Mouse (Mus musculus) CH12.LX (cell line): ENCODE measurements at regions not wholly inside any gene's neighbourhood (a gene's known extent, or its start where the extent isn't known, plus 50 kb on each side); places are given as distances from the start of the nearest gene placed in this dataset.

ENCODE experiments used
- DNase-seq: peaks from one replicate; pipeline ENCODE4 v3.0.0-alpha.2; 2013; ENCODE audit errors: extremely low read depth
- H3K27ac ChIP-seq: 2 replicates; pipeline ENCODE4 v1.5.1; 2012; ENCODE audit warnings: low read depth, mild to moderate bottlenecking, control low read depth, moderate library complexity; ENCODE audit not compliant: insufficient read depth
- H3K27me3 ChIP-seq: replicated peaks from 2 replicates; pipeline ENCODE3; 2012; ENCODE audit warnings: inconsistent platforms
- H3K36me3 ChIP-seq, 2 experiments: replicated peaks in 1 of 2; 2 replicates each; pipeline versions ENCODE3 to v1.6.1; 2012; ENCODE audit warnings: inconsistent platforms in 1 of 2, low read length in 1 of 2, mild to moderate bottlenecking in 1 of 2, mixed read lengths in 1 of 2, moderate library complexity in 1 of 2; ENCODE audit not compliant: control insufficient read depth in 1 of 2, insufficient read depth in 1 of 2
- H3K4me1 ChIP-seq, 2 experiments: 2 replicates each; pipeline ENCODE4 v1.6.1; 2012; ENCODE audit warnings: inconsistent platforms in 1 of 2, moderate library complexity in 1 of 2; ENCODE audit not compliant: insufficient read depth in 2 of 2, control insufficient read depth in 1 of 2
- H3K4me2 ChIP-seq: 2 replicates; pipeline ENCODE4 v1.6.1; 2012; ENCODE audit warnings: low read depth, mild to moderate bottlenecking, control low read depth; ENCODE audit not compliant: poor library complexity, insufficient read depth, severe bottlenecking
- H3K4me3 ChIP-seq, 3 experiments: fragments of 150-350 bp in 1 of 3; sonication (generic) in 1 of 3; replicated peaks in 1 of 3; 2 replicates each; pipeline versions ENCODE3 to v1.5.1; 2011 to 2012; ENCODE audit warnings: low read depth in 2 of 3, low read length in 2 of 3, mild to moderate bottlenecking in 2 of 3, moderate library complexity in 2 of 3, control low read depth in 1 of 3, improper control_type of control experiment in 1 of 3, inconsistent platforms in 1 of 3, mixed read lengths in 1 of 3; ENCODE audit not compliant: poor library complexity in 1 of 3
- H3K79me2 ChIP-seq: replicated peaks from 2 replicates; pipeline ENCODE4 v1.6.1; 2012; ENCODE audit warnings: mild to moderate bottlenecking, moderate library complexity; ENCODE audit not compliant: control insufficient read depth, poor library complexity, insufficient read depth, severe bottlenecking; ENCODE audit errors: extremely low read depth
- H3K9ac ChIP-seq: 2 replicates; pipeline ENCODE4 v1.6.1; 2012; ENCODE audit warnings: low read depth, mild to moderate bottlenecking, control low read depth, moderate library complexity; ENCODE audit not compliant: insufficient read depth
- H3K9me3 ChIP-seq: replicated peaks from 2 replicates; pipeline ENCODE3; 2012; ENCODE audit warnings: low read length, inconsistent platforms, mixed read lengths
- CHD1 ChIP-seq: IDR thresholded peaks from 2 replicates; pipeline ENCODE4 v1.6.1; 2012; ENCODE audit warnings: low read depth, low read length, improper control_type of control experiment, inconsistent platforms
- CTCF ChIP-seq, 2 experiments: IDR thresholded peaks in 1 of 2; conservative IDR thresholded peaks in 1 of 2; 2 replicates each; pipeline ENCODE4 v1.5.1; 2011 to 2012; ENCODE audit warnings: low read depth in 2 of 2, low read length in 2 of 2, improper control_type of control experiment in 1 of 2, inconsistent platforms in 1 of 2, mild to moderate bottlenecking in 1 of 2, moderate library complexity in 1 of 2
- ELF1 ChIP-seq: IDR thresholded peaks from 2 replicates; pipeline ENCODE4 v1.6.1; 2014; ENCODE audit warnings: low read depth, mild to moderate bottlenecking, inconsistent platforms, low read length, improper control_type of control experiment
- EP300 ChIP-seq: IDR thresholded peaks from 2 replicates; pipeline ENCODE4 v1.6.1; 2011; ENCODE audit warnings: low read length, improper control_type of control experiment
- GABPA ChIP-seq: IDR thresholded peaks from 2 replicates; pipeline ENCODE4 v1.6.1; 2012; ENCODE audit warnings: low read depth, low read length, improper control_type of control experiment, inconsistent platforms; ENCODE audit not compliant: insufficient replicate concordance
- HCFC1 ChIP-seq: IDR thresholded peaks from 2 replicates; pipeline ENCODE4 v1.6.1; 2012; ENCODE audit warnings: low read depth, mild to moderate bottlenecking, inconsistent platforms, low read length, improper control_type of control experiment
- JUN ChIP-seq: IDR thresholded peaks from 2 replicates; pipeline ENCODE4 v1.6.1; 2011; ENCODE audit warnings: low read depth, mild to moderate bottlenecking, low read length, improper control_type of control experiment, moderate library complexity; ENCODE audit not compliant: insufficient read depth
- KAT2A ChIP-seq: IDR thresholded peaks from 2 replicates; pipeline ENCODE4 v1.6.1; 2012; ENCODE audit warnings: low read length, improper control_type of control experiment, inconsistent platforms; ENCODE audit not compliant: insufficient replicate concordance
- MAZ ChIP-seq: IDR thresholded peaks from 2 replicates; pipeline ENCODE4 v1.6.1; 2012; ENCODE audit warnings: low read depth, mild to moderate bottlenecking, inconsistent platforms, low read length, improper control_type of control experiment, moderate library complexity
- MEF2A ChIP-seq: IDR thresholded peaks from 2 replicates; pipeline ENCODE4 v1.6.1; 2014; ENCODE audit warnings: low read depth, mild to moderate bottlenecking, inconsistent platforms, low read length, improper control_type of control experiment, borderline replicate concordance
- MXI1 ChIP-seq: IDR thresholded peaks from 2 replicates; pipeline ENCODE4 v1.6.1; 2011; ENCODE audit warnings: mild to moderate bottlenecking, low read depth, low read length, improper control_type of control experiment
- MYC ChIP-seq: IDR thresholded peaks from 2 replicates; pipeline ENCODE4 v1.6.1; 2011; ENCODE audit warnings: low read depth, mild to moderate bottlenecking, improper control_type of control experiment, low read length
- NELFE ChIP-seq: IDR thresholded peaks from 2 replicates; pipeline ENCODE4 v1.6.1; 2011; ENCODE audit warnings: low read depth, low read length, improper control_type of control experiment
- POLR2A ChIP-seq: IDR thresholded peaks from 2 replicates; pipeline ENCODE4 v1.6.1; 2011; ENCODE audit warnings: low read depth, mild to moderate bottlenecking, improper control_type of control experiment, low read length
- POLR2AphosphoS2 ChIP-seq: IDR thresholded peaks from 2 replicates; pipeline ENCODE4 v1.6.1; 2011; ENCODE audit warnings: low read depth, low read length, improper control_type of control experiment
- RAD21 ChIP-seq: IDR thresholded peaks from 2 replicates; pipeline ENCODE4 v1.6.1; 2011; ENCODE audit warnings: low read depth, mild to moderate bottlenecking, low read length, improper control_type of control experiment, moderate library complexity
- RCOR1 ChIP-seq: conservative IDR thresholded peaks from 2 replicates; pipeline ENCODE4 v1.6.1; 2012; ENCODE audit warnings: low read depth, mild to moderate bottlenecking, inconsistent platforms, low read length, improper control_type of control experiment
- SIN3A ChIP-seq: IDR thresholded peaks from 2 replicates; pipeline ENCODE4 v1.6.1; 2012; ENCODE audit warnings: low read length, improper control_type of control experiment, inconsistent platforms
- SMC3 ChIP-seq: IDR thresholded peaks from 2 replicates; pipeline ENCODE4 v1.6.1; 2011; ENCODE audit warnings: low read depth, low read length, improper control_type of control experiment
- TBP ChIP-seq: conservative IDR thresholded peaks from 2 replicates; pipeline ENCODE4 v1.6.1; 2011; ENCODE audit warnings: low read depth, low read length, improper control_type of control experiment
- UBTF ChIP-seq: IDR thresholded peaks from 2 replicates; pipeline ENCODE4 v1.6.1; 2012; ENCODE audit warnings: low read depth, mild to moderate bottlenecking, inconsistent platforms, low read length, improper control_type of control experiment, moderate library complexity
- ZKSCAN1 ChIP-seq: IDR thresholded peaks from 2 replicates; pipeline ENCODE4 v1.6.1; 2012; ENCODE audit warnings: low read depth, inconsistent platforms, low read length, improper control_type of control experiment, borderline replicate concordance
- dilution Hi-C: fragments of 300-500 bp; cut with MboI; formaldehyde crosslinking; loops from 2 replicates; pipeline ENCODE4 v1.14.3; 2020; ENCODE audit warnings: low sequenced_read_pairs; ENCODE audit not compliant: extremely low pct_unique_long_range_greater_than_20kb, extremely low pct_ligation_motif_present
- in situ Hi-C: fragments of 300-500 bp; cut with MboI; formaldehyde crosslinking; loops from 3 replicates; pipeline ENCODE4 v1.14.3; 2019; ENCODE audit warnings: low sequenced_read_pairs, low pct_ligation_motif_present, low pct_unique_long_range_greater_than_20kb, mixed read lengths

DNA sequence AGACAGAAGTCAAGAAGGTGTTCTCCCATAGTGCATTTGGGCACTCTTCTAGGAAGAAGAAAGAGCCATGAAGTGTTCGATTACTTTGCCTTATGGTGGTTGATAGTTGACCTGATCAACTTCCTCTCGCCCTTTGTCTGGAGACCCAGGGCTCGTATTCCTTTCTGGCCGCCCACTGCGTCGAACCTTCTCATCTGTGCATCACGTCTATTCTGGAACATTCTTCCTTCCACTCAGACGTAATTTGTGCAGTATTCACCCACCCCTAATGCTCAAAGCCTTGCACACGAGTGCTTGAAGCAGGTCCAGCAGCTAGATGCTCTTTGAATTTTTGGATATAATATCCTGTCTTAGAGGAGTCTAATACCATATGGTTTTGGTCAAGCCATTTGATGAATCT is 104.2 kb downstream of the 4931417E11Rik start:
- no peaks in the 10 kb centered on the region for H3K79me2 ChIP-seq
- H3K4me1 ChIP-seq: no peaks in the 10 kb centered on the region
- no peak overlapping the region for H3K27ac ChIP-seq
- H3K36me3 ChIP-seq: no peaks in the 10 kb centered on the region
- DNase-seq: no peak
- in situ Hi-C loops (no loop called here), dilution Hi-C loops (no loop called here)
- H3K9me3 ChIP-seq: no peaks in the 10 kb centered on the region
- H3K4me2 ChIP-seq: no peak overlapping the region
- H3K27me3 ChIP-seq: peaks cover 38% of the 10 kb centered on the region
- no peak overlapping the region for H3K4me3 ChIP-seq
- TF ChIP-seq JUN (no peak), MEF2A (no peak), ELF1 (no peak), POLR2A (no peak), CHD1 (no peak), RAD21 (no peak), CTCF (conservative IDR thresholded peaks at IDR 0.05 in 1 of 2, IDR thresholded peaks at IDR 0.05 in 1 of 2; ENCODE audit: low read depth in 2 of 2, low read length in 2 of 2) (no peak), MYC (no peak), TBP (no peak), POLR2AphosphoS2 (no peak), HCFC1 (no peak), GABPA (no peak), UBTF (no peak), RCOR1 (no peak), SMC3 (no peak), NELFE (no peak), MAZ (no peak), EP300 (no peak), ZKSCAN1 (no peak), MXI1 (no peak)
- no peak overlapping the region for H3K9ac ChIP-seq

DNA sequence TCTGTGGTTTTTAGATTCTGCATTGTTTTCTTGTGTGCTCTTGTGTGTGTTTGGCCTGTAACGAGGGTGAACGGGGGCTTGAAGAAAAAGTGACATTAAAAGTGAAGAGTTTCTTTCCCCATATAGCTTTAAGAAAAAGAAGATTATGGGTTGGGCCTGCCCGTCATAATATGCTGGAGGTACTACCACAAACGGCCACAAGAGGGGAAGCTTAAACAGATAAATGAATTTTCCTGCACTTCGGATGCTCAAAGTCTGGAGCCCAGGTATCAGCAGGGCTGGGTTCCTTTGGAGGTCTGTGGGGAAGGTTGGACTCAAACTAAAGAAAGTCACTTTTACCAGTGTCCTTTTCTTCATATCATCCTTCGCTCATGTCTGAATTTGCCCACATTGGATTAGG is 86.8 kb downstream of the Suclg1 start:
- Histone ChIP-seq H3K4me2 (no peak overlapping the region), H3K27ac (no peak overlapping the region), H3K79me2 (no peaks in the 10 kb centered on the region), H3K9me3 (peaks cover 3% of the 10 kb centered on the region), H3K9ac (no peak overlapping the region), H3K36me3 (no peaks in the 10 kb centered on the region), H3K4me3 (no peak overlapping the region), H3K27me3 (peaks cover 10% of the 10 kb centered on the region), H3K4me1 (no peaks in the 10 kb centered on the region)
- peak; percentile 2 for DNase-seq
- TF ChIP-seq KAT2A (no peak), CTCF (conservative IDR thresholded peaks at IDR 0.05 in 1 of 2, IDR thresholded peaks at IDR 0.05 in 1 of 2; ENCODE audit: low read depth in 2 of 2, low read length in 2 of 2) (peak; percentile 35 to 48), MXI1 (no peak), SIN3A (no peak), EP300 (no peak), RAD21 (peak; percentile 24), NELFE (no peak)
- dilution Hi-C loops (no loop called here), in situ Hi-C loops (no loop called here)
